Mouse (Mus musculus) heart, adult 2 months (tissue): Measurements from ENCODE around the gene Lrrc38.

ENCODE experiments used
- CTCF ChIP-seq: fragments of 200-600 bp; IDR thresholded peaks from 2 replicates; pipeline ENCODE4 v1.8.1; 2022; ENCODE audit warnings: antibody characterized with exemption, mild to moderate bottlenecking, moderate library complexity
- EP300 ChIP-seq: fragments of 200-500 bp; IDR thresholded peaks from 2 replicates; pipeline ENCODE4 v1.6.1; 2011; ENCODE audit warnings: low read depth, low read length, control low read depth; ENCODE audit not compliant: insufficient read depth

- TF ChIP-seq EP300 (no peak), CTCF (no peak)
Observed at GRCm38 (mm10) chr4:143305987-143306772, 43.4 kb upstream of the Lrrc38 start.
